Mouse (Mus musculus) fibroblast of lung, adult 2 months (primary cell): ENCODE measurements around the gene Pdf.

Experiments
- DNase-seq: peaks from one replicate; pipeline ENCODE4 v3.0.0-alpha.2; 2011; ENCODE audit warnings: low read depth

Pdf gene

GRCm38 (mm10) chr8:107048061-107048941 is at the start of gene Pdf:
TSS of gene Pdf (minus strand) at chr8:107048614.
- no peak for DNase-seq

- peak; percentile 79 for DNase-seq
Observed at GRCm38 (mm10) chr8:107096366-107097036, 48.1 kb upstream of the Pdf start, which contains the start of gene Terf2. TSS of gene Terf2 (minus strand) at chr8:107096547.

GRCm38 (mm10) chr8:107095717-107096365 is 47.4 kb upstream of the Pdf start:
- DNase-seq: no peak

GRCm38 (mm10) chr8:107090531-107090930 is 42.1 kb upstream of the Pdf start:
- no peak for DNase-seq

- DNase-seq: no peak
Observed at GRCm38 (mm10) chr8:107088526-107089063, 40.2 kb upstream of the Pdf start.

- no peak for DNase-seq
Observed at GRCm38 (mm10) chr8:107086018-107086417, 37.6 kb upstream of the Pdf start.

GRCm38 (mm10) chr8:107085358-107085757 is 36.9 kb upstream of the Pdf start:
- DNase-seq: no peak

- DNase-seq: no peak
Observed at GRCm38 (mm10) chr8:107076239-107076888, 27.9 kb upstream of the Pdf start.

- no peak for DNase-seq
Observed at GRCm38 (mm10) chr8:107074128-107074527, 25.7 kb upstream of the Pdf start.

GRCm38 (mm10) chr8:107073706-107074105 is 25.3 kb upstream of the Pdf start:
- DNase-seq: no peak

- no peak for DNase-seq
Observed at GRCm38 (mm10) chr8:107065511-107066496, 17.4 kb upstream of the Pdf start, which contains the start of gene Tmed6. TSS of gene Tmed6 (minus strand) at chr8:107065644.

- no peak for DNase-seq
Observed at GRCm38 (mm10) chr8:107062613-107063012, 14.2 kb upstream of the Pdf start.

- DNase-seq: no peak
Observed at GRCm38 (mm10) chr8:107056973-107057369, 8.6 kb upstream of the Pdf start.

- DNase-seq: peak; percentile 97
Observed at GRCm38 (mm10) chr8:107056076-107056972, 7.9 kb upstream of the Pdf start, which contains the start of the genes Cog8 and Nip7. TSS of gene Cog8 (minus strand) at chr8:107056689. TSS of gene Nip7 (plus strand) at chr8:107056877.

GRCm38 (mm10) chr8:107052046-107052445 is 3.6 kb upstream of the Pdf start:
- no peak for DNase-seq

- no peak for DNase-seq
Observed at GRCm38 (mm10) chr8:107049480-107049879, 1.1 kb upstream of the Pdf start.

- no peak for DNase-seq
Observed at GRCm38 (mm10) chr8:107046976-107047375, 1.4 kb downstream of the Pdf start.

- DNase-seq: no peak
Observed at GRCm38 (mm10) chr8:107045478-107045877, 2.9 kb downstream of the Pdf start.

- no peak for DNase-seq
Observed at GRCm38 (mm10) chr8:107040632-107041031, 7.8 kb downstream of the Pdf start.
